Mouse (Mus musculus) stomach, postnatal 0 days (tissue): ENCODE measurements around the gene Cyfip2.

Experiments
- CTCF ChIP-seq: IDR thresholded peaks from 2 replicates; pipeline ENCODE4 v1.5.1; 2016; ENCODE audit warnings: antibody characterized with exemption, low read depth, mild to moderate bottlenecking, moderate library complexity
- EP300 ChIP-seq: optimal IDR thresholded peaks from 2 replicates; pipeline ENCODE3; 2016; ENCODE audit warnings: antibody characterized with exemption

GRCm38 (mm10) chr11:46255291-46255690 is 57.4 kb downstream of the Cyfip2 start:
- TF ChIP-seq CTCF: no peak
- TF ChIP-seq EP300: no peak
